Mouse (Mus musculus): Measurements from ENCODE around the gene Rock2. TPM values are rescaled to one million over a fixed set of nuclear protein-coding genes. Genes with fewer than 3 reads are reported as not detected.
A peak's percentile ranks its signal among the peaks of the same experiment; 100 is the strongest.
"Not testable (repeated sequence)": the region's sequence is repeated elsewhere in the genome, so short reads cannot be mapped to it uniquely, and the experiment has no call there.

The Rock2 gene
- polyA plus RNA-seq, 1 experiment from 2014 or later: 5.3 TPM

- no peak for DNase-seq
- Histone ChIP-seq H3K27me3 (ENCODE audit: insufficient read depth, low read length) (0 out of 2 replicates have a peak, but pooled peaks cover 4% of the 10 kb centered on the region), H3K4me3 (ENCODE audit: low read depth, low read length) (no peak overlapping the region), H3K9me3 (ENCODE audit: low read length) (peaks cover 4% of the 10 kb centered on the region; the same call in 1 of the 2 replicates), H3K27ac (ENCODE audit: low read depth) (no peak overlapping the region), H3K36me3 (replicated peaks; ENCODE audit: insufficient read depth, low read length) (no peaks in the 10 kb centered on the region), H3K4me2 (ENCODE audit: low read depth, low read length) (no peak overlapping the region), H3K9ac (replicated peaks) (no peak overlapping the region), H3K4me1 (ENCODE audit: insufficient read depth) (peaks cover 5% of the 10 kb centered on the region; the same call in 1 of the 2 replicates)
- ATAC-seq: no peak
- 87% methylated on average over 6 of the region's 6 CpGs for WGBS (ENCODE audit: insufficient replicate concordance)
- TF ChIP-seq EP300 (IDR thresholded peaks at IDR 0.05; ENCODE audit: low read depth) (no peak), CTCF (IDR thresholded peaks at IDR 0.05; ENCODE audit: low read depth) (peak; percentile 36; the same call in 1 of the 2 replicates)
Measured at GRCm38 (mm10) chr12:17009466-17009865, 114.8 kb downstream of the Rock2 start.

- ATAC-seq: peak; percentile 83
- no peaks in the 10 kb centered on the region for H3K36me3 ChIP-seq (replicated peaks; ENCODE audit: insufficient read depth, low read length)
- peaks cover 4% of the 10 kb centered on the region; the same call in 1 of the 2 replicates for H3K9me3 ChIP-seq (ENCODE audit: low read length)
- WGBS (ENCODE audit: insufficient replicate concordance): 10% methylated on average over 29 of the region's 29 CpGs
- peak within 1 kb of the TSS; percentile 40; the same call in 1 of the 2 replicates for H3K9ac ChIP-seq (replicated peaks)
- peaks cover 5% of the 10 kb centered on the region; the same call in 1 of the 2 replicates for H3K4me1 ChIP-seq (ENCODE audit: insufficient read depth)
- no peak within 1 kb of the TSS for H3K27ac ChIP-seq (ENCODE audit: low read depth)
- TF ChIP-seq CTCF (IDR thresholded peaks at IDR 0.05; ENCODE audit: low read depth) (peak; percentile 96), EP300 (IDR thresholded peaks at IDR 0.05; ENCODE audit: low read depth) (no peak)
- peak within 1 kb of the TSS; percentile 43 for H3K4me3 ChIP-seq (ENCODE audit: low read depth, low read length)
- DNase-seq: peak; percentile 88
- H3K4me2 ChIP-seq (ENCODE audit: low read depth, low read length): peak within 1 kb of the TSS; percentile 86
- H3K27me3 ChIP-seq (ENCODE audit: insufficient read depth, low read length): 0 out of 2 replicates have a peak, but pooled peaks cover 4% of the 10 kb centered on the region
Measured at GRCm38 (mm10) chr12:17011100-17011870, 116.6 kb downstream of the Rock2 start, which contains the start of gene 2410004P03Rik. 2410004P03Rik (minus strand) TSS chr12:17011727.

GRCm38 (mm10) chr12:17012067-17012899 is 117.6 kb downstream of the Rock2 start:
- TF ChIP-seq EP300 (IDR thresholded peaks at IDR 0.05; ENCODE audit: low read depth): no peak
- no peak for TF ChIP-seq CTCF (IDR thresholded peaks at IDR 0.05; ENCODE audit: low read depth)
- no peak overlapping the region for H3K4me3 ChIP-seq (ENCODE audit: low read depth, low read length)
- ATAC-seq (no peak), DNase-seq (no peak)
- H3K4me1 ChIP-seq (ENCODE audit: insufficient read depth): peaks cover 5% of the 10 kb centered on the region; the same call in 1 of the 2 replicates
- H3K4me2 ChIP-seq (ENCODE audit: low read depth, low read length): no peak overlapping the region
- 0 out of 2 replicates have a peak, but pooled peaks cover 4% of the 10 kb centered on the region for H3K27me3 ChIP-seq (ENCODE audit: insufficient read depth, low read length)
- no peak overlapping the region for H3K9ac ChIP-seq (replicated peaks)
- H3K9me3 ChIP-seq (ENCODE audit: low read length): peaks cover 4% of the 10 kb centered on the region; the same call in 1 of the 2 replicates
- H3K36me3 ChIP-seq (replicated peaks; ENCODE audit: insufficient read depth, low read length): no peaks in the 10 kb centered on the region
- no peak overlapping the region for H3K27ac ChIP-seq (ENCODE audit: low read depth)
- 73% methylated on average over 2 of the region's 2 CpGs for WGBS (ENCODE audit: insufficient replicate concordance)

GRCm38 (mm10) chr12:17015711-17016110 is 121.0 kb downstream of the Rock2 start:
- TF ChIP-seq CTCF (IDR thresholded peaks at IDR 0.05; ENCODE audit: low read depth) (no peak), EP300 (IDR thresholded peaks at IDR 0.05; ENCODE audit: low read depth) (no peak)
- DNase-seq (no peak), ATAC-seq (no peak)
- Histone ChIP-seq H3K4me2 (ENCODE audit: low read depth, low read length) (no peak overlapping the region), H3K36me3 (replicated peaks; ENCODE audit: insufficient read depth, low read length) (no peaks in the 10 kb centered on the region), H3K9ac (replicated peaks) (no peak overlapping the region), H3K27ac (ENCODE audit: low read depth) (no peak overlapping the region), H3K9me3 (ENCODE audit: low read length) (no peaks in the 10 kb centered on the region), H3K4me3 (ENCODE audit: low read depth, low read length) (no peak overlapping the region), H3K4me1 (ENCODE audit: insufficient read depth) (peaks cover 5% of the 10 kb centered on the region; the same call in 1 of the 2 replicates), H3K27me3 (ENCODE audit: insufficient read depth, low read length) (0 out of 2 replicates have a peak, but pooled peaks cover 4% of the 10 kb centered on the region)
- 83% methylated on average over 2 of the region's 2 CpGs for WGBS (ENCODE audit: insufficient replicate concordance)

GRCm38 (mm10) chr12:17018468-17018867 is 123.8 kb downstream of the Rock2 start:
- peak; percentile 66 for DNase-seq
- no peak for ATAC-seq

GRCm38 (mm10) chr12:17021125-17021524 is 126.4 kb downstream of the Rock2 start:
- not testable (repeated sequence) for H3K4me1 ChIP-seq (ENCODE audit: insufficient read depth); H3K27me3 ChIP-seq (ENCODE audit: insufficient read depth, low read length); H3K4me3 ChIP-seq (ENCODE audit: low read depth, low read length); H3K9me3 ChIP-seq (ENCODE audit: low read length); ATAC-seq; DNase-seq; H3K36me3 ChIP-seq (replicated peaks; ENCODE audit: insufficient read depth, low read length); H3K4me2 ChIP-seq (ENCODE audit: low read depth, low read length); H3K27ac ChIP-seq (ENCODE audit: low read depth); H3K9ac ChIP-seq (replicated peaks)
- WGBS (ENCODE audit: insufficient replicate concordance): 69% methylated on average over 4 of the region's 4 CpGs

More at GRCm38 (mm10) chr12:17018468-17018867, 123.8 kb downstream of the Rock2 start:
- no peaks in the 10 kb centered on the region for H3K27me3 ChIP-seq (ENCODE audit: insufficient read depth, low read length)
- no peaks in the 10 kb centered on the region for H3K9me3 ChIP-seq (ENCODE audit: low read length)
- 31% methylated on average over 4 of the region's 4 CpGs for WGBS (ENCODE audit: insufficient replicate concordance)
- H3K4me2 ChIP-seq (ENCODE audit: low read depth, low read length): no peak overlapping the region
- H3K4me1 ChIP-seq (ENCODE audit: insufficient read depth): no peaks in the 10 kb centered on the region
- no peak overlapping the region for H3K4me3 ChIP-seq (ENCODE audit: low read depth, low read length)
- no peak overlapping the region for H3K9ac ChIP-seq (replicated peaks)
- H3K27ac ChIP-seq (ENCODE audit: low read depth): no peak overlapping the region
- TF ChIP-seq CTCF (IDR thresholded peaks at IDR 0.05; ENCODE audit: low read depth): peak; percentile 66
- TF ChIP-seq EP300 (IDR thresholded peaks at IDR 0.05; ENCODE audit: low read depth): no peak
- no peaks in the 10 kb centered on the region for H3K36me3 ChIP-seq (replicated peaks; ENCODE audit: insufficient read depth, low read length)
